Mouse (Mus musculus) myocyte (in vitro differentiated cells): ENCODE results near the gene Ptprd. TPM values are rescaled to one million over a fixed set of nuclear protein-coding genes. Genes with fewer than 3 reads are reported as not detected.
"Not testable (repeated sequence)": the region's sequence is repeated elsewhere in the genome, so short reads cannot be mapped to it uniquely, and the experiment has no call there.

Experiments
- H3K27me3 ChIP-seq: one replicate; pipeline ENCODE4 v1.6.1; 2011; ENCODE audit not compliant: control insufficient read depth, insufficient read depth, insufficient read length
- H3K36me3 ChIP-seq: one replicate; pipeline ENCODE4 v1.6.1; 2011; ENCODE audit not compliant: control insufficient read depth, insufficient read depth
- H3K4me2 ChIP-seq: one replicate; pipeline ENCODE4 v1.6.1; 2011; ENCODE audit warnings: low read depth, control low read depth
- H3K4me3 ChIP-seq: one replicate; pipeline ENCODE4 v1.5.1; 2011; ENCODE audit warnings: mild to moderate bottlenecking, control low read depth, moderate library complexity
- H3K79me2 ChIP-seq: one replicate; pipeline ENCODE4 v1.6.1; 2011; ENCODE audit not compliant: control insufficient read depth, insufficient read depth
- H3ac ChIP-seq: one replicate; pipeline ENCODE4 v1.6.1; 2011; ENCODE audit not compliant: control insufficient read depth, insufficient read length
- CEBPB ChIP-seq: IDR thresholded peaks from 2 replicates; pipeline ENCODE4 v1.6.1; 2011; ENCODE audit warnings: mild to moderate bottlenecking, moderate library complexity; ENCODE audit not compliant: poor library complexity, insufficient read depth, severe bottlenecking
- E2F4 ChIP-seq: IDR thresholded peaks from one replicate; pipeline ENCODE4 v1.6.1; 2011; ENCODE audit warnings: mild to moderate bottlenecking, control low read depth, moderate library complexity; ENCODE audit not compliant: insufficient read depth
- MAX ChIP-seq: IDR thresholded peaks from one replicate; pipeline ENCODE4 v1.6.1; 2011; ENCODE audit warnings: low read depth, mild to moderate bottlenecking, control low read depth
- MYOD1 ChIP-seq, 3 experiments: IDR thresholded peaks; one replicate each; pipeline ENCODE4 v1.6.1; 2011; ENCODE audit warnings: control low read depth in 2 of 3, low read depth in 2 of 3, mild to moderate bottlenecking in 2 of 3, moderate library complexity in 1 of 3; ENCODE audit not compliant: insufficient read length in 2 of 3, control insufficient read depth in 1 of 3
- MYOG ChIP-seq, 3 experiments: IDR thresholded peaks; one replicate each; pipeline ENCODE4 v1.6.1; 2011; ENCODE audit warnings: control low read depth in 2 of 3, low read depth in 2 of 3, mild to moderate bottlenecking in 2 of 3; ENCODE audit not compliant: insufficient read length in 2 of 3, control insufficient read depth in 1 of 3, insufficient read depth in 1 of 3
- POLR2A ChIP-seq: IDR thresholded peaks from one replicate; pipeline ENCODE4 v1.6.1; 2011; ENCODE audit warnings: low read depth, mild to moderate bottlenecking, control low read depth, moderate library complexity; ENCODE audit not compliant: insufficient read length
- POLR2AphosphoS2 ChIP-seq: IDR thresholded peaks from one replicate; pipeline ENCODE4 v1.6.1; 2011; ENCODE audit warnings: low read depth, control low read depth; ENCODE audit not compliant: insufficient read length
- REST ChIP-seq: IDR thresholded peaks from one replicate; pipeline ENCODE4 v1.6.1; 2011; ENCODE audit warnings: mild to moderate bottlenecking, control low read depth, moderate library complexity; ENCODE audit not compliant: insufficient read depth, insufficient read length
- SRF ChIP-seq: IDR thresholded peaks from one replicate; pipeline ENCODE4 v1.6.1; 2011; ENCODE audit warnings: low read depth; ENCODE audit not compliant: control insufficient read depth, insufficient read length
- TCF12 ChIP-seq: IDR thresholded peaks from one replicate; pipeline ENCODE4 v1.6.1; 2011; ENCODE audit warnings: mild to moderate bottlenecking, control low read depth; ENCODE audit not compliant: poor library complexity, insufficient read depth, severe bottlenecking
- TCF3 ChIP-seq: IDR thresholded peaks from one replicate; pipeline ENCODE4 v1.6.1; 2011; ENCODE audit warnings: low read depth, control low read depth; ENCODE audit not compliant: insufficient read length
- USF1 ChIP-seq: IDR thresholded peaks from one replicate; pipeline ENCODE4 v1.6.1; 2011; ENCODE audit warnings: low read depth, mild to moderate bottlenecking, control low read depth, moderate library complexity
- polyA plus RNA-seq: library from polyadenylated mRNA; unstranded; fragments of >200 nt; fragmentation: generic; extraction: Trizol; gene quantifications from one replicate; pipeline ENCODE4 v1.2.1, GENCODE M21; 2012; ENCODE audit warnings: missing spikeins

The Ptprd gene
- polyA plus RNA-seq, 1 experiment = 2.9 TPM

DNA sequence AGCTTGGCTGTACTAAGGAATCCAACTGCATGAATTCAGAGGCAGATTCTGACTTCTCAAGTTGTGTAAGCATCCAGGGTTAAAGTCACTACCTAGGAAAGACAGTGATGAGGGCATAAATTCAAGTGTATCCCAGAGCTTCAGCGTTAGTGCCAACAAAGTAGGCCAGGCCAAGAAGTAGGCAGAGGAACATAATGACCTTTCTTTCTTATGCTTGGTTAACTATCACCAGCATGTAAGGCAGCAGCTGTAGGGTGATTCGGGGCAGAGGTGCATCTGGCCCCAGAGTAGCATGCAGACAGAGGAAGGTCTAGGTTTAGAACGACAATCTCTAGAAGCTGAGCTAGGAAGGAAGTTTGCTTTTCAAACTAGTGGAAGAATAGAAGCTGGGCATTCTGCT lies 1782.0 kb downstream of the Ptprd start:
- no peak for TF ChIP-seq USF1
- TF ChIP-seq POLR2AphosphoS2 = no peak
- no peak for TF ChIP-seq E2F4
- no peak for TF ChIP-seq MYOD1 (IDR thresholded peaks at IDR 0.05; ENCODE audit: control insufficient read depth in 1 of 3, insufficient read length in 2 of 3, low read depth in 2 of 3)
- TF ChIP-seq MYOG (IDR thresholded peaks at IDR 0.05; ENCODE audit: control insufficient read depth in 1 of 3, insufficient read depth in 1 of 3, insufficient read length in 2 of 3, low read depth in 2 of 3) = no peak
- no peak overlapping the region for H3K4me2 ChIP-seq

DNA sequence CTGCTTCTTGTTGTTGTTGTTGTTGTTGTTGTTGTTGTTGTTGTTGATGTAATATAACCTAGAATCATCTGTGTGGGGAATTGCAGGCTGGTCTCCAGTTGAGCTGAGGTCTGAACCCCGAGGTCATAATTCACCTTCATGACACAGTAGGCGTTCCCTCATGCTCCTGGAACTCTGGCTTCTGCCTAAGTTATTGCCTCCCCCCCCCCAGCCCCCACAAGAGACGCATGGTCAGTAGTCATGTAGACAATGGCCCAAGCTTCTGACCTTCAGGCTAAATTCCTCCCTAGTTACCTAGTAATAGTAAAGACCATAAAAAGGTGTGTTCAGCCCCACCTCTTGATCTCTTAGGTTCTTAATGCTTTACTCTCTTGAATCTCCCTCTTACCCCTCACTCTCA lies 1784.7 kb downstream of the Ptprd start:
- not testable (repeated sequence) for H3K4me3 ChIP-seq, H3ac ChIP-seq, H3K79me2 ChIP-seq, H3K27me3 ChIP-seq, H3K4me2 ChIP-seq, H3K36me3 ChIP-seq

More for the DNA sequence above, 1782.0 kb downstream of the Ptprd start:
- Histone ChIP-seq H3K79me2 (peaks cover 2% of the 10 kb centered on the region), H3ac (no peak overlapping the region), H3K4me3 (no peak overlapping the region), H3K27me3 (no peaks in the 10 kb centered on the region), H3K36me3 (no peaks in the 10 kb centered on the region)

DNA sequence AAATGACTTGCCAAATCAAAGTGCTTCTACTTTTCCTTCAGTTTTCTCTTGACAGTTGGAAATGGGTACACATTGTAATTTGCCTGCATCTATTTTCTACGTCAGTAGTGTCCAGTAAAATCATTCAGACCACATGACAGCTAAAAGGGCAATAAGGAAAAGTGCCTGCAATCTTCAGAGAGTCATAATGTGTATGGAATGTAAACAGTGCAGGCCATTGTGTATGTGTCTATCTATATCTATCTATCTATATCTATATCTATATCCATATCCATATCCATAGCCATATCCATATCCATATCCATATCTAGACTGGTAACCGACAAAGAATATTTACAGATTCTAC lies 1786.6 kb downstream of the Ptprd start:
- Histone ChIP-seq H3K79me2 (no peaks in the 10 kb centered on the region), H3K4me3 (no peak overlapping the region), H3ac (no peak overlapping the region), H3K36me3 (no peaks in the 10 kb centered on the region), H3K27me3 (no peaks in the 10 kb centered on the region), H3K4me2 (peak overlapping the region; percentile 86)
- TF ChIP-seq TCF3 (no peak), USF1 (no peak), POLR2AphosphoS2 (no peak), MYOD1 (IDR thresholded peaks at IDR 0.05; ENCODE audit: control insufficient read depth in 1 of 3, insufficient read length in 2 of 3, low read depth in 2 of 3) (no peak), MAX (no peak), MYOG (IDR thresholded peaks at IDR 0.05; ENCODE audit: control insufficient read depth in 1 of 3, insufficient read depth in 1 of 3, insufficient read length in 2 of 3, low read depth in 2 of 3) (no peak), E2F4 (no peak), CEBPB (no peak), SRF (no peak), REST (no peak), POLR2A (no peak), TCF12 (no peak)

DNA sequence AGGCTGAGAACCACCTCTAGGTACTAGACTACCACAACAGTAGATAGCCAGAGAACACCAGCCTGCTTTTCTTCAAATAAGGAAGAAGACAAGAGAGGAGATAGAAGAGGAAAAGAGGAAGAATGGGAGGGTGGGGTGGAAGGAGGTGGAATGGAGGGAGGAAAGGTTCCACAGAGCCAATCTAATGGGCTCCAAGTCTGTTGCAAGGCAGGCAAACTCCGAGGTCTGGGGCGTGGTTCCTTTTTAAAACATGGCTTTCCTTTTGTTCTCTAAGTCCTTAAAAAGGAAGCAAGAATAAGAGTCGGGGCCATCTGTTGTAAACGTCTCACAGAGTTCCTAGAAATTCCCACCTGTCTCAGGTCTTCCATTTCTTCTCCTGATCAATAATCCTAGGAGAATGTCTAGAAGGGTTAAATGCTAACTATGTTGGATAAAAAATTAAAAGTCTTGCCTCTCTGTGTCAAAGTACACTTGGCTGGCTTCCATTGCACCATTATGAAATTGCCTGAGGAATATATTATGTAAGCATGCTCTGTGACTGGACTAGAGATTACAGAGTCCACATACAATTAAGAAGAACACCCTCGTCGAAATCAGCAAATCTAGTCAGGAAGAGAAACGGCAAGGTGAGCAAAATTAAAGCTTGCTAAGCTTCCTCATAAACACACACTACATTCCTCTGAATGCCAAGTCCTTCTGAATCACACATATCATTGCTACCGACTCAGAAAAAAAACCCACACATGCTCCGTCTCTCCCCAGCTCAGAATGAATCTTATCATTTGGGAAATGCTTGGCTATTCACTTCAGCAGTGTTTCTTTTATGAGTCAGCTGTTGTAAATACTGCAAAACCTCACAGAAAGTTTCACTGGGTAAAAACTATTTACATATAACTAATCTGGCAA lies 1787.2 kb downstream of the Ptprd start:
- peak overlapping the region; percentile 86 for H3K4me2 ChIP-seq
- H3K27me3 ChIP-seq = no peaks in the 10 kb centered on the region
- no peaks in the 10 kb centered on the region for H3K36me3 ChIP-seq
- TF ChIP-seq SRF (no peak), CEBPB (no peak)
- H3ac ChIP-seq = no peak overlapping the region
- no peak overlapping the region for H3K4me3 ChIP-seq
- H3K79me2 ChIP-seq = no peaks in the 10 kb centered on the region

DNA sequence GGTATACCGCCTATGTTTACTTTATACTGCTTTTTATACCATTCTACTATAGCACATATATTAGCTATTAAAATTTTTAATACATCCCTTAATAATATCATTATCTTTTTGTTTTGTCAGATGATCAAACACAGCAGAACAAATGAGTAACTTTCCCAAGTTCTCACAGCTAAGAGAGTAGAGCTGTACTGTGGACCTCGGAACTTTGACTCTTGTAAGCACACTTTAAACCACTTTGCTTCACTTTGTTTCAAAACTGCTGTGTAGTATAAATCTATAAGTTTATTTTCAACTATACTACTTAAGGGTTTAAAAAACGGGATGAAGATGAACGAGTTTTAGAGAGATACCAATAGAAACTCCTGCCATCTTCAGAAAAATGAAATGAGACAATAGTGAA lies 1789.6 kb downstream of the Ptprd start:
- Histone ChIP-seq H3K4me2 (no peak overlapping the region), H3K27me3 (no peaks in the 10 kb centered on the region), H3ac (no peak overlapping the region), H3K79me2 (no peaks in the 10 kb centered on the region), H3K36me3 (no peaks in the 10 kb centered on the region), H3K4me3 (no peak overlapping the region)
- no peak for TF ChIP-seq SRF
- TF ChIP-seq CEBPB = no peak
- no peak for TF ChIP-seq MYOG (IDR thresholded peaks at IDR 0.05; ENCODE audit: control insufficient read depth in 1 of 3, insufficient read depth in 1 of 3, insufficient read length in 2 of 3, low read depth in 2 of 3)
- no peak for TF ChIP-seq E2F4
- no peak for TF ChIP-seq TCF12
- TF ChIP-seq MAX = no peak
- TF ChIP-seq USF1 = no peak
- TF ChIP-seq POLR2AphosphoS2 = no peak
- no peak for TF ChIP-seq POLR2A
- no peak for TF ChIP-seq REST
- TF ChIP-seq TCF3 = no peak
- no peak for TF ChIP-seq MYOD1 (IDR thresholded peaks at IDR 0.05; ENCODE audit: control insufficient read depth in 1 of 3, insufficient read length in 2 of 3, low read depth in 2 of 3)
